Mouse (Mus musculus) small intestine, adult 2 months (tissue): ENCODE measurements at regions not wholly inside any gene's neighbourhood (a gene's known extent, or its start where the extent isn't known, plus 50 kb on each side); places are given as distances from the start of the nearest gene placed in this dataset.

Experiments used
- CTCF ChIP-seq: fragments of 200-500 bp; IDR thresholded peaks from 2 replicates; pipeline ENCODE4 v1.5.1; 2012; ENCODE audit warnings: low read depth, mild to moderate bottlenecking, control low read depth, inconsistent platforms, low read length, moderate library complexity, mixed read lengths; ENCODE audit not compliant: insufficient replicate concordance, insufficient read length; ENCODE audit errors: extremely low read depth
- POLR2A ChIP-seq: fragments of 200-500 bp; IDR thresholded peaks from 2 replicates; pipeline ENCODE4 v1.6.1; 2012; ENCODE audit warnings: low read depth, mild to moderate bottlenecking, control low read depth, inconsistent platforms, low read length, moderate library complexity

DNA sequence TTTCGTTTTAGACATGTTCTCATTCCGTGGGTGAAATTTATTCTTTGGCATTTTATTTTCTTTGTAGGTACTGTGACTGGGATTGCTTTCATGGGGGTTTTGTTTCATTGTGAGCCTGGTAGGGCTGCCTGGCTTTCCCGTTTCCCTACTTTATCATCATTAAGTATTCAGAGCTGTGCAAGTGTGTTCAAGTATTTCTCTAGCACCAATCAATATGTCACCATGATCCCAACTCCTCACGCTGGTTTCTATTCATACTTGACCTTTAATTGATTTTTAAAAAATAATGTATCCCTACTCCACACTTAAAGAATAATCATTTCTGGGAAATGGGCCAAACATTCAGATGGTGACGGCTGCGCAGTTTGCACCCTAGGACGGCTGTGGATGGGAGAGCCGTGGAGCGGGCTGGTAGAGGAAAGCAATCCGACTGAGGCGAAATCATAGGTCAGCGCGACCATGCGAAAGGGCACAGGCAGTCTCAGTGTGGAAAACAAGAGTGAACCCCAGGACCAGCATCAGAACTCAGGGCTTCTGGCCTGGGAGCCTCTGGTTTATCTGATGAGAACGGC is 207.4 kb downstream of the Mex3b start:
- TF ChIP-seq CTCF (no peak), POLR2A (no peak)
